Comparison of ENCODE assay signal across 10 mouse cellular contexts in the genomic region with DNA sequence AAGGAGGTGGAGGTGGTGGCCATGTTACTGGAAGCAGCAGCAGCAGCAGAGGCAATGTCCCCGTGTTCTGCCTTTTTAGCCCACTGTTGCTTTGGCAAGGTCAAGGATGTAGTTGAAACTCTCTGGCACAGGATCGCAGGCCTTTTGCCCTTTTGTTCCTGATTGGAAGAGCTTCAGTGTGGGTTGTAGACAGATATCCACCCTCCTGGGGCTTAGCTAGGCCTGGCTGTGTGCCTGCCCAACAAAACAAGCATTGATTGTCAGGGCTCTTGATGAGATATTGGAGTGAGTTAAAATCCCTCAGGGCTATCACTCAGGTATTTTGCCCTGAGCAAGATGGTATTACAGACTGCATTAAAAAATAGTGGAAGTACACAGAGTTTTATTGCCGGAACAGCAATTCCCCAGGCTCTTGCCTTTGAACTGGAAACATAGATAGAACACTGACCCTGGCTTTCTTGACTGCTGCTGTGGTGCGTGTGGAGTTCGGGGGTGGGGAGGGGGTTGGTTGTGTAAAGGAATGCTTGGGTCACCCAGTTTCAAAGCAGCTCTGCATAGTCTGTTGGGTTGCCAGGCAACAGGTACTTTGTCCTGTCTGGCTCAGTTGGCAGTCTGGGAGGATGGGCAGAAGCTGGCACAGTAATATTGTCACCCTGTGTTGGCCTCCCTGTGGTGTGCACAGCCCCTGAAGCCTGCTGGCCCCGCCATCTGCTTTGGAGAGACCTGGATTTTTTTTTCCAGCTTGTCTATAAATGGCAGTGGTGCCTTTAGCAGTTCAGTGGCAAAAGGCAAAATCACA. TPM values are rescaled to one million over a fixed set of nuclear protein-coding genes. Genes with fewer than 3 reads are reported as not detected.
DNase-seq lines count a peak whose midpoint lies in the region; ATAC-seq lines count a peak whose summit lies in the region.
"Had no signal": no experiment of that assay in that cellular context is flagged by ENCODE, and none has a peak within 500 bp of the region (broad histone marks: within the 10 kb centered on the region; RNA-seq: fewer than 3 reads in every experiment).

No protein-coding gene starts in this region.

- H3K36me3 ChIP-seq in forebrain, embryonic 10.5 days (replicated peaks): no peaks in the 10 kb centered on the region
- no peaks in the 10 kb centered on the region for H3K36me3 ChIP-seq in neural tube, embryonic 14.5 days (ENCODE audit: control insufficient read depth, insufficient read depth, low read length)

- H3K4me2 ChIP-seq in neural tube, embryonic 14.5 days (ENCODE audit: low read depth, low read length): no peak overlapping the region

- no peak overlapping the region for H3K9ac ChIP-seq in neural tube, embryonic 14.5 days (replicated peaks; ENCODE audit: low read depth, low read length)

- peaks cover 22% of the 10 kb centered on the region for H3K4me1 ChIP-seq in forebrain, embryonic 10.5 days
- H3K4me1 ChIP-seq in neural tube, embryonic 14.5 days (ENCODE audit: control insufficient read depth, insufficient read depth, low read length): no peaks in the 10 kb centered on the region; the same call in 1 of the 2 replicates

- 30% methylated on average over 6 of the region's 6 CpGs for WGBS in forebrain, embryonic 10.5 days
- 10% methylated on average over 6 of the region's 6 CpGs for WGBS in neural tube, embryonic 14.5 days

- no peaks in the 10 kb centered on the region for H3K27me3 ChIP-seq in forebrain, embryonic 10.5 days (ENCODE audit: poor library complexity, severe bottlenecking)
- no peaks in the 10 kb centered on the region for H3K27me3 ChIP-seq in neural tube, embryonic 14.5 days (ENCODE audit: control insufficient read depth, insufficient read depth, low read length)

- peak; percentile 99 for ATAC-seq in neural tube, embryonic 14.5 days (ENCODE audit: low read depth)
- no peak for ATAC-seq in granulocyte monocyte progenitor cell, adult 5-6 weeks (replicated peaks; ENCODE audit: poor library complexity, severe bottlenecking)
- ATAC-seq in inflammation-experienced regulatory T-cells, adult 6 months: no peak
- ATAC-seq: Patski had no signal

- peak; percentile 15 for DNase-seq in right cerebral cortex, adult 18-20 months
- DNase-seq in right cerebral cortex, postnatal 4 days: no peak
- DNase-seq in forebrain, embryonic 10.5 days (ENCODE audit: extremely low spot score, low spot score): peak; percentile 47
- DNase-seq in heart, postnatal 36 days: peak; percentile 46 to 49
- peak; percentile 10 to 13 for DNase-seq in layer of hippocampus, postnatal 25 days (ENCODE audit: extremely low spot score in 1 of 2, low spot score in 1 of 2)

- no peak overlapping the region for H3K4me3 ChIP-seq in forebrain, embryonic 10.5 days
- H3K4me3 ChIP-seq in neural tube, embryonic 14.5 days (ENCODE audit: low read depth, low read length): no peak overlapping the region

- H3K9me3 ChIP-seq in forebrain, embryonic 10.5 days: no peaks in the 10 kb centered on the region
- no peaks in the 10 kb centered on the region for H3K9me3 ChIP-seq in neural tube, embryonic 14.5 days (ENCODE audit: control insufficient read depth, low read length)

- intact Hi-C loops in heart, postnatal 36 days (cut with DNase I): loop anchor here (2.0 kb wide), 1 partner anchor 34 kb away; no protein-coding TSS in a partner anchor

- H3K27ac ChIP-seq in forebrain, embryonic 10.5 days: peak overlapping the region; percentile 80
- no peak overlapping the region for H3K27ac ChIP-seq in neural tube, embryonic 14.5 days (ENCODE audit: low read depth, low read length)

RNA-seq across cellular contexts. Expression of gene Vstm4, which starts 32.5 kb away (rescaled TPM):
- polyA plus RNA-seq in forebrain, embryonic 10.5 days (2016; fragmentation: Nextera tagmentation; extraction: Ambion mirVana): 1.5 and 2.1 TPM in 2 replicates
- total RNA-seq in heart, postnatal 36 days (2021): 10 to 100 TPM in 1 of 2 experiments, 1 to 10 TPM in 1; 7.0 to 10.2 TPM
- 1 to 10 TPM; 3.6 to 4.6 TPM for total RNA-seq in layer of hippocampus, postnatal 25 days (2021)
- 5.2 and 13.6 TPM in 2 replicates for polyA plus RNA-seq in neural tube, embryonic 14.5 days (2014; fragmentation: Nextera tagmentation; extraction: Ambion mirVana)
- total RNA-seq in granulocyte monocyte progenitor cell, adult 5-6 weeks (2014; fragmentation: Nextera tagmentation): not detected in 2 replicates
- total RNA-seq in granulocyte monocyte progenitor cell, adult 5-6 weeks (2017): not detected in 2 replicates
- polyA plus RNA-seq in inflammation-experienced regulatory T-cells, adult 6 months (2017; shearing (Covaris generic)): not detected
- polyA plus RNA-seq: Patski had no signal

RNA-seq across cellular contexts. Expression of gene Fam170b, which starts 55.3 kb away (rescaled TPM):
- polyA plus RNA-seq in forebrain, embryonic 10.5 days (2016; fragmentation: Nextera tagmentation; extraction: Ambion mirVana): not detected in 2 replicates
- under 1 TPM in 1 of 2 experiments, not detected in 1; 0.17 TPM for total RNA-seq in heart, postnatal 36 days (2021)
- not detected for total RNA-seq in layer of hippocampus, postnatal 25 days (2021)
- not detected in 2 replicates for polyA plus RNA-seq in neural tube, embryonic 14.5 days (2014; fragmentation: Nextera tagmentation; extraction: Ambion mirVana)
- not detected in 2 replicates for total RNA-seq in granulocyte monocyte progenitor cell, adult 5-6 weeks (2014; fragmentation: Nextera tagmentation)
- not detected in 2 replicates for total RNA-seq in granulocyte monocyte progenitor cell, adult 5-6 weeks (2017)
- not detected for polyA plus RNA-seq in inflammation-experienced regulatory T-cells, adult 6 months (2017; shearing (Covaris generic))
- total RNA-seq: hematopoietic stem cell, adult 5-6 weeks had no signal
- polyA plus RNA-seq: Patski had no signal

Comparison
In these comparisons a context has a peak if more than half of its experiments do, and no peak if none do; other contexts are left out.
1. RNA of gene Vstm4, which starts 32.5 kb away (total RNA-seq): 7.0 to 10.2 TPM in heart, postnatal 36 days and 3.6 to 4.6 TPM in layer of hippocampus, postnatal 25 days; not detected in granulocyte monocyte progenitor cell, adult 5-6 weeks; every median in the first group is over 4 times any median in the second.